12 mouse cellular contexts compared by ENCODE assay signal in genomic region chr16:85721968-85722367, GRCm38 (mm10).
DNase-seq lines count a peak whose midpoint lies in the region; ATAC-seq and TF ChIP-seq lines count a peak whose summit lies in the region.
"Had no signal": no experiment of that assay in that cellular context is flagged by ENCODE, and none has a peak within 500 bp of the region (broad histone marks: within the 10 kb centered on the region; RNA-seq: fewer than 3 reads in every experiment).

No protein-coding gene starts in this region.

- DNase-seq in midbrain, embryonic 14.5 days, result no peak
- DNase-seq in heart, postnatal 0 days (ENCODE audit: low spot score), result peak; percentile 52
- peak; percentile 10 for DNase-seq in retina, postnatal 1 day
- DNase-seq in gastrocnemius, postnatal 10 days, result no peak
- DNase-seq: cerebellum, adult 11-12 months; gastrocnemius, postnatal 36 days; right cerebral cortex, postnatal 4 days had no signal

- H3K4me1 ChIP-seq in heart, embryonic 14.5 days (ENCODE audit: control insufficient read depth in 2 of 2, insufficient read depth in 2 of 2, low read length in 2 of 2), result no peaks in the 10 kb centered on the region
- H3K4me1 ChIP-seq in heart, embryonic 12.5 days (replicated peaks), result no peaks in the 10 kb centered on the region
- H3K4me1 ChIP-seq in midbrain, embryonic 14.5 days (ENCODE audit: control insufficient read depth, insufficient read depth, low read length), result no peaks in the 10 kb centered on the region
- H3K4me1 ChIP-seq in midbrain, embryonic 16.5 days (ENCODE audit: control insufficient read depth, insufficient read depth, low read length), result no peaks in the 10 kb centered on the region
- no peaks in the 10 kb centered on the region for H3K4me1 ChIP-seq in heart, postnatal 0 days (ENCODE audit: control insufficient read depth, insufficient read depth)
- H3K4me1 ChIP-seq: midbrain, embryonic 13.5 days; stomach, embryonic 15.5 days had no signal

- H3K9me3 ChIP-seq in heart, embryonic 14.5 days (ENCODE audit: control insufficient read depth, low read length), result no peaks in the 10 kb centered on the region
- H3K9me3 ChIP-seq in heart, embryonic 12.5 days (replicated peaks), result no peaks in the 10 kb centered on the region
- no peaks in the 10 kb centered on the region for H3K9me3 ChIP-seq in midbrain, embryonic 14.5 days (ENCODE audit: control insufficient read depth, low read length)
- H3K9me3 ChIP-seq in midbrain, embryonic 16.5 days (replicated peaks; ENCODE audit: control insufficient read depth, low read length, poor library complexity, severe bottlenecking), result no peaks in the 10 kb centered on the region
- H3K9me3 ChIP-seq in heart, postnatal 0 days (replicated peaks; ENCODE audit: control insufficient read depth, low read length), result no peaks in the 10 kb centered on the region
- H3K9me3 ChIP-seq: midbrain, embryonic 13.5 days; stomach, embryonic 15.5 days had no signal

- TF ChIP-seq EP300 in heart, postnatal 0 days (IDR thresholded peaks at IDR 0.05; ENCODE audit: low read depth), result no peak

- H3K4me2 ChIP-seq in heart, embryonic 14.5 days (ENCODE audit: low read length), result no peak overlapping the region
- no peak overlapping the region for H3K4me2 ChIP-seq in heart, embryonic 12.5 days
- H3K4me2 ChIP-seq in midbrain, embryonic 14.5 days (ENCODE audit: low read length), result no peak overlapping the region
- H3K4me2 ChIP-seq in midbrain, embryonic 16.5 days (ENCODE audit: low read length), result no peak overlapping the region
- H3K4me2 ChIP-seq in heart, postnatal 0 days (ENCODE audit: low read depth, low read length), result no peak overlapping the region
- H3K4me2 ChIP-seq: midbrain, embryonic 13.5 days; stomach, embryonic 15.5 days had no signal

- no peak overlapping the region for H3K4me3 ChIP-seq in heart, embryonic 14.5 days (ENCODE audit: control insufficient read depth in 1 of 2, insufficient read depth in 1 of 2, low read depth in 1 of 2, low read length in 2 of 2)
- H3K4me3 ChIP-seq in heart, embryonic 12.5 days, result no peak overlapping the region
- H3K4me3 ChIP-seq in midbrain, embryonic 14.5 days (replicated peaks; ENCODE audit: low read depth, low read length), result no peak overlapping the region
- no peak overlapping the region for H3K4me3 ChIP-seq in midbrain, embryonic 16.5 days (ENCODE audit: low read depth, low read length)
- H3K4me3 ChIP-seq in heart, postnatal 0 days (ENCODE audit: low read depth, low read length), result no peak overlapping the region
- H3K4me3 ChIP-seq: midbrain, embryonic 13.5 days; stomach, embryonic 15.5 days had no signal

- no peak overlapping the region for H3K9ac ChIP-seq in heart, embryonic 14.5 days (ENCODE audit: low read length)
- no peak overlapping the region for H3K9ac ChIP-seq in heart, embryonic 12.5 days
- H3K9ac ChIP-seq in midbrain, embryonic 14.5 days (replicated peaks; ENCODE audit: low read length), result no peak overlapping the region
- H3K9ac ChIP-seq in midbrain, embryonic 16.5 days (ENCODE audit: low read depth, low read length), result no peak overlapping the region
- no peak overlapping the region for H3K9ac ChIP-seq in heart, postnatal 0 days (replicated peaks; ENCODE audit: low read depth, low read length)
- H3K9ac ChIP-seq: midbrain, embryonic 13.5 days; stomach, embryonic 15.5 days had no signal

- 46% methylated on average over 2 of the region's 2 CpGs for WGBS in heart, embryonic 14.5 days
- 54% methylated on average over 2 of the region's 2 CpGs for WGBS in heart, embryonic 12.5 days
- 68% methylated on average over 2 of the region's 2 CpGs for WGBS in midbrain, embryonic 14.5 days
- WGBS in midbrain, embryonic 16.5 days, result 66% methylated on average over 2 of the region's 2 CpGs
- WGBS in heart, postnatal 0 days, result 33% methylated on average over 2 of the region's 2 CpGs

- no peaks in the 10 kb centered on the region for H3K27me3 ChIP-seq in heart, embryonic 14.5 days (ENCODE audit: control insufficient read depth, insufficient read depth, low read length)
- no peaks in the 10 kb centered on the region for H3K27me3 ChIP-seq in heart, embryonic 12.5 days (replicated peaks)
- H3K27me3 ChIP-seq in midbrain, embryonic 14.5 days (ENCODE audit: control insufficient read depth, insufficient read depth, low read length), result no peaks in the 10 kb centered on the region
- no peaks in the 10 kb centered on the region for H3K27me3 ChIP-seq in midbrain, embryonic 16.5 days (ENCODE audit: control insufficient read depth, insufficient read depth, low read depth, low read length)
- H3K27me3 ChIP-seq in heart, postnatal 0 days (ENCODE audit: control insufficient read depth, insufficient read depth, low read length), result no peaks in the 10 kb centered on the region
- H3K27me3 ChIP-seq: midbrain, embryonic 13.5 days; stomach, embryonic 15.5 days had no signal

- no peaks in the 10 kb centered on the region for H3K36me3 ChIP-seq in heart, embryonic 14.5 days (ENCODE audit: control insufficient read depth, insufficient read depth, low read length)
- no peaks in the 10 kb centered on the region for H3K36me3 ChIP-seq in heart, embryonic 12.5 days
- no peaks in the 10 kb centered on the region for H3K36me3 ChIP-seq in midbrain, embryonic 14.5 days (ENCODE audit: control insufficient read depth, insufficient read depth, low read length)
- no peaks in the 10 kb centered on the region for H3K36me3 ChIP-seq in midbrain, embryonic 16.5 days (ENCODE audit: control insufficient read depth, insufficient read depth, low read length)
- H3K36me3 ChIP-seq in heart, postnatal 0 days (replicated peaks; ENCODE audit: control insufficient read depth, insufficient read depth, low read length), result no peaks in the 10 kb centered on the region
- H3K36me3 ChIP-seq: midbrain, embryonic 13.5 days; stomach, embryonic 15.5 days had no signal

- ATAC-seq in heart, embryonic 14.5 days (ENCODE audit: insufficient number of reproducible peaks, insufficient read depth, low FRiP score, low read depth), result peak; percentile 76
- ATAC-seq in heart, embryonic 12.5 days (ENCODE audit: insufficient number of reproducible peaks, low FRiP score), result no peak
- peak; percentile 46; the same call in 1 of the 2 replicates for ATAC-seq in midbrain, embryonic 14.5 days (ENCODE audit: low FRiP score, low TSS enrichment)
- ATAC-seq in midbrain, embryonic 16.5 days, result no peak
- ATAC-seq in heart, postnatal 0 days (ENCODE audit: insufficient read depth, low read depth), result peak; percentile 90
- ATAC-seq: midbrain, embryonic 13.5 days had no signal

- TF ChIP-seq CTCF in heart, postnatal 0 days (IDR thresholded peaks at IDR 0.05; ENCODE audit: low read depth), result peak; percentile 79

- no peak overlapping the region for H3K27ac ChIP-seq in heart, embryonic 14.5 days (replicated peaks in 1 of 2; ENCODE audit: control insufficient read depth in 1 of 2, insufficient read depth in 1 of 2, low read depth in 2 of 2, low read length in 2 of 2)
- H3K27ac ChIP-seq in heart, embryonic 12.5 days (ENCODE audit: poor library complexity, severe bottlenecking), result no peak overlapping the region
- H3K27ac ChIP-seq in midbrain, embryonic 14.5 days (replicated peaks; ENCODE audit: low read depth, low read length), result no peak overlapping the region
- H3K27ac ChIP-seq in midbrain, embryonic 16.5 days (ENCODE audit: low read length), result no peak overlapping the region
- no peak overlapping the region for H3K27ac ChIP-seq in heart, postnatal 0 days (ENCODE audit: low read depth)
- H3K27ac ChIP-seq: midbrain, embryonic 13.5 days; stomach, embryonic 15.5 days had no signal

Comparison
In these comparisons a context has a peak if more than half of its experiments do, and no peak if none do; other contexts are left out.
1. ATAC-seq: peak in heart, embryonic 14.5 days (single experiment), midbrain, embryonic 14.5 days (single experiment) and heart, postnatal 0 days (single experiment); none in heart, embryonic 12.5 days (single experiment) and midbrain, embryonic 16.5 days (single experiment).
2. DNase-seq: peak in heart, postnatal 0 days (single experiment) and retina, postnatal 1 day (single experiment); none in midbrain, embryonic 14.5 days (single experiment) and gastrocnemius, postnatal 10 days (single experiment).